Mouse (Mus musculus): ENCODE measurements around the gene Acd.

GRCm38 (mm10) chr8:105704146-105704812 lies 3.4 kb upstream of the Acd start:
- no peak for TF ChIP-seq CTCF (conservative IDR thresholded peaks at IDR 0.05; ENCODE audit: low read length)
- TF ChIP-seq NANOG (IDR thresholded peaks at IDR 0.05; ENCODE audit: borderline replicate concordance, low read length), result no peak
- no peak for TF ChIP-seq POU5F1 (IDR thresholded peaks at IDR 0.05; ENCODE audit: borderline replicate concordance, low read length)
